In genomic region chr19:17378845-17379244, GRCm38 (mm10) we compare ENCODE assay signal across 24 mouse cellular contexts. TPM values are rescaled to one million over a fixed set of nuclear protein-coding genes. Genes with fewer than 3 reads are reported as not detected.
DNase-seq lines count a peak whose midpoint lies in the region; ATAC-seq and TF ChIP-seq lines count a peak whose summit lies in the region.
"Had no signal": no experiment of that assay in that cellular context is flagged by ENCODE, and none has a peak within 500 bp of the region (broad histone marks: within the 10 kb centered on the region; RNA-seq: fewer than 3 reads in every experiment).

No protein-coding gene starts in this region.

- DNase-seq in kidney, adult 2 months = peak; percentile 43
- no peak for DNase-seq in kidney, postnatal 14 days
- DNase-seq in kidney, postnatal 10 days = peak; percentile 24
- peak; percentile 37 to 57 for DNase-seq in kidney, postnatal 36 days
- no peak for DNase-seq in kidney, postnatal 4 days
- DNase-seq: adrenal gland, adult 8-10 months; adrenal gland, postnatal 14 days; adrenal gland, postnatal 36 days; B cell, adult 2 months; cerebellum, adult 11-12 months; cerebellum, adult 2 months; cerebellum, adult 9-10 months; cerebellum, postnatal 10 days; cerebellum, postnatal 25 days had no signal

- H3K4me3 ChIP-seq in kidney, adult 2 months (ENCODE audit: insufficient read depth, low read depth, low read length) = no peak overlapping the region
- H3K4me3 ChIP-seq in kidney, embryonic 14.5 days (ENCODE audit: low read length) = no peak overlapping the region
- H3K4me3 ChIP-seq: embryonic facial prominence, embryonic 10.5 days; embryonic facial prominence, embryonic 12.5 days; forebrain, embryonic 13.5 days; forebrain, embryonic 15.5 days had no signal

- peaks cover 8% of the 10 kb centered on the region; the same call in 1 of the 2 replicates for H3K4me1 ChIP-seq in kidney, adult 2 months (ENCODE audit: control insufficient read depth, insufficient read depth, low read length)
- no peaks in the 10 kb centered on the region for H3K4me1 ChIP-seq in kidney, embryonic 14.5 days (ENCODE audit: control insufficient read depth, insufficient read depth, low read length)
- H3K4me1 ChIP-seq: embryonic facial prominence, embryonic 10.5 days; embryonic facial prominence, embryonic 12.5 days; forebrain, embryonic 13.5 days; forebrain, embryonic 15.5 days had no signal

- no peak overlapping the region for H3K9ac ChIP-seq in kidney, embryonic 14.5 days (ENCODE audit: low read depth, low read length)
- H3K9ac ChIP-seq: embryonic facial prominence, embryonic 12.5 days; forebrain, embryonic 13.5 days; forebrain, embryonic 15.5 days had no signal

- H3K4me2 ChIP-seq in kidney, embryonic 14.5 days (replicated peaks; ENCODE audit: low read depth, low read length) = no peak overlapping the region
- H3K4me2 ChIP-seq: embryonic facial prominence, embryonic 12.5 days; forebrain, embryonic 13.5 days; forebrain, embryonic 15.5 days had no signal

- no peaks in the 10 kb centered on the region for H3K27me3 ChIP-seq in kidney, adult 2 months (replicated peaks; ENCODE audit: control insufficient read depth, insufficient read depth, low read length)
- no peaks in the 10 kb centered on the region for H3K27me3 ChIP-seq in kidney, embryonic 14.5 days (ENCODE audit: control insufficient read depth, insufficient read depth, low read length)
- H3K27me3 ChIP-seq: CH12.LX; embryonic facial prominence, embryonic 12.5 days; forebrain, embryonic 13.5 days; forebrain, embryonic 15.5 days; Patski had no signal

- H3K27ac ChIP-seq in kidney, adult 2 months (ENCODE audit: insufficient read depth, low read depth, low read length) = no peak overlapping the region; the same call in 1 of the 2 replicates
- H3K27ac ChIP-seq in kidney, embryonic 14.5 days (ENCODE audit: low read depth, low read length) = no peak overlapping the region
- H3K27ac ChIP-seq: embryonic facial prominence, embryonic 10.5 days; embryonic facial prominence, embryonic 12.5 days; forebrain, embryonic 13.5 days; forebrain, embryonic 15.5 days had no signal

- no peaks in the 10 kb centered on the region for H3K9me3 ChIP-seq in kidney, embryonic 14.5 days (ENCODE audit: control insufficient read depth, low read length)
- H3K9me3 ChIP-seq: embryonic facial prominence, embryonic 10.5 days; embryonic facial prominence, embryonic 12.5 days; forebrain, embryonic 13.5 days; forebrain, embryonic 15.5 days; G1E had no signal

- no peak for TF ChIP-seq CTCF in kidney, adult 2 months (conservative IDR thresholded peaks at IDR 0.05; ENCODE audit: insufficient read depth, insufficient read length, low read depth, low read length)

- no peak for ATAC-seq in kidney, embryonic 14.5 days (ENCODE audit: low FRiP score, low TSS enrichment)
- ATAC-seq: activated CD4-positive, CD25-positive, alpha-beta regulatory T cell, adult 4 months; CD4-positive, CD25-positive, alpha-beta regulatory T cell, adult 4 months; forebrain, embryonic 13.5 days; forebrain, embryonic 15.5 days; Patski had no signal

- no peaks in the 10 kb centered on the region for H3K36me3 ChIP-seq in kidney, adult 2 months (ENCODE audit: control insufficient read depth, insufficient read depth, low read length)
- H3K36me3 ChIP-seq in kidney, embryonic 14.5 days (ENCODE audit: control insufficient read depth, insufficient read depth, low read length) = no peaks in the 10 kb centered on the region
- H3K36me3 ChIP-seq: embryonic facial prominence, embryonic 10.5 days; embryonic facial prominence, embryonic 12.5 days; forebrain, embryonic 15.5 days; G1E had no signal

- no peak for TF ChIP-seq POLR2A in kidney, adult 2 months (IDR thresholded peaks at IDR 0.05; ENCODE audit: low read depth, low read length)

RNA-seq across cellular contexts. Expression of gene Gcnt1, which starts 6.2 kb away (rescaled TPM):
- 158 and 176 TPM in 2 replicates for polyA plus RNA-seq in kidney, adult 2 months (2012; rRNA removed)
- 7.8 and 21.0 TPM in 2 replicates for polyA plus RNA-seq in kidney, embryonic 14.5 days (2014; fragmentation: Nextera tagmentation; extraction: Ambion mirVana)

RNA-seq across cellular contexts. Expression of gene Rfk, which starts 15.0 kb away (rescaled TPM):
- polyA plus RNA-seq in kidney, adult 2 months (2012; rRNA removed) = 88.3 and 98.3 TPM in 2 replicates
- 55.2 and 77.2 TPM in 2 replicates for polyA plus RNA-seq in kidney, embryonic 14.5 days (2014; fragmentation: Nextera tagmentation; extraction: Ambion mirVana)

Comparison
In these comparisons a context has a peak if more than half of its experiments do, and no peak if none do; other contexts are left out.
1. DNase-seq: peak in kidney, adult 2 months (single experiment), kidney, postnatal 10 days (single experiment) and kidney, postnatal 36 days (2 of 2); none in kidney, postnatal 14 days (single experiment) and kidney, postnatal 4 days (0 of 2).